Mouse (Mus musculus): ENCODE data around the gene Zfp385a.

DNA sequence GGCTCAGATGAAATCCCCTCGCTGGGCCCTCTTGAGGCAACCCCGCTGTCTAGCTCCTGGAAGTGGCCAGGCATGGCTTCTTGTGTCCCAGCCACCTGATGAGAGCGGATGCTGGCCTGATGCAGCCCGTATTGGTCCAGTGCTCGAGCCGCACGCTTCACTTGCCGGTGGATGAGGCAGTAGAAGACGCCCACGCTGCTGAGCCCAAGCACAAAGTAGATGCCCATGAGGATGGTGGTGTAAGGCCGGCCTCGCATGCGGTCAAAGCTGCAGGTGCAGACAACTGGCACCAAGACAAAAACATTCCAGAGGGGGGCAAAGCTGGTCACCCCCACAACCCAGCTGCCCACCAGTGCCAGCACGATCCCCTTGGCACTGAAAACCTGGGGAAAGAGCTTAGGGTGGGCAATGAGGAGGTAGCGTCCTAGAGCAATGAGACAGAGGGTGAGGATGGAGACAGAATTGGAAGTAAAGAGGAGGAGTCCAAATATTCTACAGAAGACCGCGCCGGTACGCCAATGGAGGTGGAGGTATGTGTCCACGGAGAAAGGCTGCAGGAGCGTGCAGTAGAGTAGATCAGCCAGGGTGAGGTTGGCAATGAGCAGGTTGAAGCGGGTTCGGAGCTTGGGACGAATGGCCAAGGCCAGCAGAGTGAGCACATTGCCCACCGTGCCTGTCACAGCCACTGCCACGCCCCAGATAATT lies 30.9 kb downstream of the Zfp385a start:
- TF ChIP-seq CTCF (IDR thresholded peaks at IDR 0.05; ENCODE audit: borderline replicate concordance, insufficient read depth, low read length) (no peak), POLR2A (IDR thresholded peaks at IDR 0.05; ENCODE audit: low read depth, low read length) (no peak)

Data from embryonic fibroblast, embryonic 13.5 days (primary cell).